Comparison of ENCODE assay signal across 14 mouse cellular contexts in the genomic region with DNA sequence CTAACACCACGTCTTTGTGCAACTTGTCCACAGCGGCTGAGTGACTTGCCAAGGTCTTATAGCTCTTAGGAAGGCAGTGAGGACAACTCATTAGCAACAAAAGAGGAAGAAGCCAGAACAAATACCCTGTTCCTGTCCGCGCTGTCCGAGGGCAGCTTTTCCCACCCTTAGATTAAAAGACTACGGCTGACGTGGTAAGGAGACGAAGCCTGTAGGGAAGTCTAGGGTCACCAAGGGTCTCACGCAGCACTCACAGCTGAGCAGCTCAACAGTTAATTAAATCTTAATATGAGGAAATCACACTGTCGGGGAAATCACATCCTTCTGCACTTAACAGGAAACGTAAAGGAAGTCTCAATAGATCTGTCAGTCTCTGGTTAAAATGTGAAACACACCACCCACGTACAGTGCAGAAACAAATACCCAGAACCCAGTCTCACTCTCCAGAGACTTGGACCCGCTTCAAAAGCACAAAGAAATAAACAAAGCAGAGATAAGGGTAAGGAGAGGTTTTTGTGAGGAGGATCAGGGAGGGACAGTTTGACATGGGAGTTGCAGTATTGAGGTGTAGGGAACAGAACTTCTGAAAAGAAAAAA. TPM values are rescaled to one million over a fixed set of nuclear protein-coding genes. Genes with fewer than 3 reads are reported as not detected.
DNase-seq lines count a peak whose midpoint lies in the region; ATAC-seq and TF ChIP-seq lines count a peak whose summit lies in the region.
"Had no signal": no experiment of that assay in that cellular context is flagged by ENCODE, and none has a peak within 500 bp of the region (broad histone marks: within the 10 kb centered on the region; RNA-seq: fewer than 3 reads in every experiment).

No protein-coding gene starts in this region.

- H3K4me3 ChIP-seq in heart, embryonic 10.5 days = no peak overlapping the region
- peak overlapping the region; percentile 39 for H3K4me3 ChIP-seq in lung, adult 2 months (replicated peaks; ENCODE audit: extremely low read depth, low read depth, low read length)
- H3K4me3 ChIP-seq in heart, embryonic 15.5 days = no peak overlapping the region
- H3K4me3 ChIP-seq: liver, embryonic 13.5 days; neural tube, embryonic 15.5 days had no signal

- H3K4me2 ChIP-seq in heart, embryonic 15.5 days = 0 out of 2 replicates have a peak overlapping the region, but pooled peaks have one; percentile 13
- H3K4me2 ChIP-seq: liver, embryonic 13.5 days; neural tube, embryonic 15.5 days had no signal

- H3K27ac ChIP-seq in heart, embryonic 10.5 days = peak overlapping the region; percentile 8; the same call in 1 of the 2 replicates
- peak overlapping the region; percentile 27 for H3K27ac ChIP-seq in heart, embryonic 15.5 days
- H3K27ac ChIP-seq: liver, embryonic 13.5 days; neural tube, embryonic 15.5 days had no signal

- no peaks in the 10 kb centered on the region for H3K9me3 ChIP-seq in heart, embryonic 10.5 days
- H3K9me3 ChIP-seq in heart, embryonic 15.5 days (replicated peaks) = no peaks in the 10 kb centered on the region
- H3K9me3 ChIP-seq: liver, embryonic 13.5 days; neural tube, embryonic 15.5 days had no signal

- no peak for TF ChIP-seq CTCF in lung, adult 2 months (IDR thresholded peaks at IDR 0.05; ENCODE audit: insufficient read depth, low read length)

- no peak for DNase-seq in heart, embryonic 10.5 days (ENCODE audit: low spot score)
- no peak for DNase-seq in heart, adult 9 months (ENCODE audit: low spot score in 2 of 2)
- DNase-seq in lung, adult 2 months = peak; percentile 7
- DNase-seq in lung, postnatal 10 days = no peak
- peak; percentile 25 for DNase-seq in lung, postnatal 36 days
- no peak for DNase-seq in cerebellum, adult 9-11 months
- no peak for DNase-seq in thymus, postnatal 10 days (ENCODE audit: low spot score in 2 of 2)
- DNase-seq: cerebellum, postnatal 10 days; liver, embryonic 13.5 days; right cerebral cortex, postnatal 4 days; thymus, adult 18-20 months had no signal

- H3K9ac ChIP-seq in heart, embryonic 15.5 days = no peak overlapping the region
- H3K9ac ChIP-seq: liver, embryonic 13.5 days; neural tube, embryonic 15.5 days had no signal

- peaks cover 40% of the 10 kb centered on the region for H3K36me3 ChIP-seq in heart, embryonic 10.5 days
- peaks cover 13% of the 10 kb centered on the region; the same call in 1 of the 2 replicates for H3K36me3 ChIP-seq in heart, embryonic 15.5 days

- no peaks in the 10 kb centered on the region for H3K27me3 ChIP-seq in heart, embryonic 10.5 days (ENCODE audit: insufficient read depth, poor library complexity, severe bottlenecking)
- H3K27me3 ChIP-seq in heart, embryonic 15.5 days = no peaks in the 10 kb centered on the region
- H3K27me3 ChIP-seq: liver, embryonic 13.5 days; neural tube, embryonic 15.5 days had no signal

- H3K4me1 ChIP-seq in heart, embryonic 10.5 days = peaks cover 11% of the 10 kb centered on the region; the same call in 1 of the 2 replicates
- no peaks in the 10 kb centered on the region for H3K4me1 ChIP-seq in lung, adult 2 months (ENCODE audit: control insufficient read depth, insufficient read depth, low read length)
- H3K4me1 ChIP-seq in heart, embryonic 15.5 days (replicated peaks) = peaks cover 4% of the 10 kb centered on the region; the same call in 1 of the 2 replicates
- H3K4me1 ChIP-seq: liver, embryonic 13.5 days had no signal

- 54% methylated on average over 13 of the region's 13 CpGs for WGBS in heart, embryonic 10.5 days
- WGBS in lung, adult 2 months = 34% methylated on average over 13 of the region's 13 CpGs
- 53% methylated on average over 13 of the region's 13 CpGs for WGBS in heart, embryonic 15.5 days

- no peak for TF ChIP-seq POLR2A in lung, adult 2 months (IDR thresholded peaks at IDR 0.05; ENCODE audit: borderline replicate concordance, extremely low read depth, low read depth, low read length)

- ATAC-seq in heart, embryonic 15.5 days (replicated peaks; ENCODE audit: insufficient number of reproducible peaks, insufficient read depth, low FRiP score, low read depth) = peak; percentile 47; the same call in 1 of the 2 replicates
- ATAC-seq: midbrain, embryonic 16.5 days had no signal

RNA-seq across cellular contexts. Expression of gene Fam206a, which starts 29.0 kb away (rescaled TPM):
- 15.7 and 19.5 TPM in 2 replicates for polyA plus RNA-seq in heart, embryonic 10.5 days (2016; fragmentation: Nextera tagmentation; extraction: Ambion mirVana)
- 2.3 and 3.5 TPM in 2 replicates for polyA plus RNA-seq in lung, adult 2 months (2012; rRNA removed)
- 7.4 and 11.3 TPM in 2 replicates for polyA plus RNA-seq in heart, embryonic 15.5 days (2015; fragmentation: Nextera tagmentation; extraction: Ambion mirVana)

RNA-seq across cellular contexts. Expression of gene Elp1, which starts 29.0 kb away (rescaled TPM):
- 56.2 and 56.3 TPM in 2 replicates for polyA plus RNA-seq in heart, embryonic 10.5 days (2016; fragmentation: Nextera tagmentation; extraction: Ambion mirVana)
- 10.2 and 16.0 TPM in 2 replicates for polyA plus RNA-seq in lung, adult 2 months (2012; rRNA removed)
- polyA plus RNA-seq in heart, embryonic 15.5 days (2015; fragmentation: Nextera tagmentation; extraction: Ambion mirVana) = 21.8 and 29.5 TPM in 2 replicates

RNA-seq across cellular contexts. Expression of gene Ctnnal1, which starts 33.9 kb away (rescaled TPM):
- polyA plus RNA-seq in heart, embryonic 10.5 days (2016; fragmentation: Nextera tagmentation; extraction: Ambion mirVana) = 18.2 and 23.2 TPM in 2 replicates
- 4.4 and 8.8 TPM in 2 replicates for polyA plus RNA-seq in lung, adult 2 months (2012; rRNA removed)
- polyA plus RNA-seq in heart, embryonic 15.5 days (2015; fragmentation: Nextera tagmentation; extraction: Ambion mirVana) = 22.2 and 25.7 TPM in 2 replicates

Comparison
In these comparisons a context has a peak if more than half of its experiments do, and no peak if none do; other contexts are left out.
1. DNase-seq: peak in lung, adult 2 months (single experiment) and lung, postnatal 36 days (single experiment); none in heart, embryonic 10.5 days (single experiment), heart, adult 9 months (0 of 2), lung, postnatal 10 days (single experiment), cerebellum, adult 9-11 months (single experiment) and thymus, postnatal 10 days (0 of 2).